10 mouse cellular contexts compared by ENCODE assay signal in the genomic region with DNA sequence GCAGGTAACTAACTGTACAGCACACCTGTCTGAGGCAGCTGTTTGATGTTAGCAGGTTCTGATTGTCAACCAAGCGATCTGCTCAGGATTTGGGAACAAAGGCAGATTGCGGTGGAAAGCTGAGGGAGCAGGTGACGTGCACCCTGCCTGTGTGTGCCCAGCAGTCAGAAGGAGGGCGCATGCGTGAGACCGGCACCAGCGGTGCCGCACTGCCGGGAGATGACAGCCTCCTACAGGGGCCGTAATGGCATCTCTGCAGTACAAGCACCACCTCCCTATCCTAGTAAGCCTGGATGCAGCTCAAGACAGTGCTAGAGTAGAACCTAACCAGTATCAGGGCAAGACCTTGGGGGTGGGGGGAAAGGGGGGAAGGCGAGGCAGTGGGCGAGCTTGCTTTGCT. TPM values are rescaled to one million over a fixed set of nuclear protein-coding genes. Genes with fewer than 3 reads are reported as not detected.
A peak's percentile ranks its signal among the peaks of the same experiment; 100 is the strongest.
DNase-seq lines count a peak whose midpoint lies in the region; ATAC-seq and TF ChIP-seq lines count a peak whose summit lies in the region.
"Had no signal": no experiment of that assay in that cellular context is flagged by ENCODE, and none has a peak within 500 bp of the region (broad histone marks: within the 10 kb centered on the region; RNA-seq: fewer than 3 reads in every experiment).

No protein-coding gene starts in this region.

- H3K27ac ChIP-seq in left cerebral cortex, adult 2 months = peak overlapping the region; percentile 28; the same call in 1 of the 2 replicates
- H3K27ac ChIP-seq in forebrain, embryonic 11.5 days (ENCODE audit: low read depth, low read length) = no peak overlapping the region

- TF ChIP-seq CTCF in left cerebral cortex, adult 2 months (IDR thresholded peaks at IDR 0.05) = no peak

- H3K4me1 ChIP-seq in forebrain, embryonic 11.5 days (replicated peaks; ENCODE audit: control insufficient read depth, insufficient read depth, low read length) = peaks cover under 1% of the 10 kb centered on the region; the same call in 1 of the 2 replicates

- H3K9me3 ChIP-seq in forebrain, embryonic 11.5 days (ENCODE audit: control insufficient read depth, low read length) = no peaks in the 10 kb centered on the region

- no peaks in the 10 kb centered on the region for H3K36me3 ChIP-seq in forebrain, embryonic 11.5 days (ENCODE audit: control insufficient read depth, insufficient read depth, low read length)

- H3K27me3 ChIP-seq in forebrain, embryonic 11.5 days (ENCODE audit: control insufficient read depth, insufficient read depth, low read length) = no peaks in the 10 kb centered on the region

- H3K9ac ChIP-seq in forebrain, embryonic 11.5 days (ENCODE audit: low read length) = no peak overlapping the region; the same call in 1 of the 2 replicates

- 85% methylated on average over 12 of the region's 12 CpGs for WGBS in forebrain, embryonic 11.5 days

- DNase-seq in cerebellum, adult 11 months = peak; percentile 25
- peak; percentile 46 for DNase-seq in layer of hippocampus, adult 9-11 months
- DNase-seq in layer of hippocampus, adult 18-20 months (ENCODE audit: low spot score in 2 of 2) = no peak
- peak; percentile 36 for DNase-seq in adrenal gland, postnatal 10 days
- DNase-seq in left cerebral cortex, adult 2 months (ENCODE audit: extremely low spot score in 1 of 2, low spot score in 2 of 2) = peak in 1 of 2 experiments; percentile 52
- DNase-seq in forebrain, embryonic 11.5 days (ENCODE audit: low spot score) = no peak

- peak overlapping the region; percentile 37; the same call in 1 of the 2 replicates for H3K4me3 ChIP-seq in left cerebral cortex, adult 2 months
- H3K4me3 ChIP-seq in forebrain, embryonic 11.5 days (ENCODE audit: low read depth, low read length) = no peak overlapping the region

- H3K4me2 ChIP-seq in forebrain, embryonic 11.5 days (ENCODE audit: low read depth, low read length, severe bottlenecking) = no peak overlapping the region

- intact Hi-C loops in left cerebral cortex, adult 2 months (cut with DNase I) = no loop called here

- ATAC-seq in cerebellum, adult (ENCODE audit: insufficient number of reproducible peaks, low FRiP score, low TSS enrichment) = no peak
- no peak for ATAC-seq in forebrain, embryonic 11.5 days (replicated peaks; ENCODE audit: low FRiP score)
- no peak for ATAC-seq in activated CD4-positive, CD25-positive, alpha-beta regulatory T cell, adult 4 months

RNA-seq across cellular contexts. Expression of a gene that starts 35.2 kb away (rescaled TPM):
- under 1 TPM in 1 of 2 experiments, not detected in 1; 0.10 TPM for total RNA-seq in layer of hippocampus, adult 18-20 months (2021)
- total RNA-seq in adrenal gland, postnatal 10 days (2021) = not detected
- total RNA-seq in left cerebral cortex, adult 2 months (2021) = under 1 TPM; 0.32 to 0.42 TPM
- polyA plus RNA-seq in forebrain, embryonic 11.5 days (2014; fragmentation: Nextera tagmentation; extraction: Ambion mirVana) = 0.19 and 0.25 TPM in 2 replicates
- polyA plus RNA-seq in activated CD4-positive, CD25-positive, alpha-beta regulatory T cell, adult 4 months (2017; shearing (Covaris generic)) = not detected
- total RNA-seq: common myeloid progenitor, adult 5-6 weeks had no signal
- polyA plus RNA-seq: intestine, embryonic 14.5 days had no signal

Comparison
In these comparisons a context has a peak if more than half of its experiments do, and no peak if none do; other contexts are left out.
1. DNase-seq: peak in cerebellum, adult 11 months (single experiment), layer of hippocampus, adult 9-11 months (single experiment) and adrenal gland, postnatal 10 days (single experiment); none in layer of hippocampus, adult 18-20 months (0 of 2) and forebrain, embryonic 11.5 days (single experiment).